Mouse (Mus musculus) hindbrain, postnatal 0 days (tissue): Measurements from ENCODE around the gene Rnf13. TPM values are rescaled to one million over a fixed set of nuclear protein-coding genes. Genes with fewer than 3 reads are reported as not detected.
"Not testable (repeated sequence)": the region's sequence is repeated elsewhere in the genome, so short reads cannot be mapped to it uniquely, and the experiment has no call there.

Experiments used
- ATAC-seq: fragments of 200-750 bp; cut with Nextera tagmentation; 2 replicates; pipeline ENCODE4 v1.8.0; 2017; ENCODE audit warnings: mild to moderate bottlenecking, moderate TSS enrichment, moderate library complexity
- DNase-seq: peaks from one replicate; pipeline ENCODE4 v3.0.0-alpha.2; 2015; ENCODE audit warnings: low spot score
- H3K27ac ChIP-seq: fragments of 300-500 bp; sonication (generic); 2 replicates; pipeline ENCODE4 v1.5.1; 2014; ENCODE audit warnings: mild to moderate bottlenecking
- H3K27me3 ChIP-seq: fragments of 300-500 bp; sonication (generic); 2 replicates; pipeline ENCODE4 v1.6.1; 2014; ENCODE audit warnings: low read length, mixed read lengths; ENCODE audit not compliant: insufficient read depth
- H3K36me3 ChIP-seq: fragments of 300-500 bp; sonication (generic); 2 replicates; pipeline ENCODE4 v1.6.1; 2014; ENCODE audit warnings: low read length, mixed read lengths; ENCODE audit not compliant: insufficient read depth
- H3K4me1 ChIP-seq: fragments of 300-500 bp; sonication (generic); 2 replicates; pipeline ENCODE4 v1.6.1; 2014; ENCODE audit warnings: antibody characterized with exemption, low read length, mixed read lengths; ENCODE audit not compliant: insufficient read depth
- H3K4me2 ChIP-seq: fragments of 300-500 bp; sonication (generic); 2 replicates; pipeline ENCODE4 v1.6.1; 2014; ENCODE audit warnings: low read depth, mild to moderate bottlenecking, low read length, moderate library complexity, mixed read lengths
- H3K4me3 ChIP-seq: fragments of 300-500 bp; sonication (generic); 2 replicates; pipeline ENCODE4 v1.5.1; 2014; ENCODE audit warnings: low read length
- H3K9ac ChIP-seq: fragments of 300-500 bp; sonication (generic); replicated peaks from 2 replicates; pipeline ENCODE4 v1.6.1; 2014; ENCODE audit warnings: mild to moderate bottlenecking, low read length, moderate library complexity, mixed read lengths
- H3K9me3 ChIP-seq: fragments of 300-500 bp; sonication (generic); 2 replicates; pipeline ENCODE4 v1.6.1; 2016; ENCODE audit warnings: low read length, mixed read lengths
- CTCF ChIP-seq: IDR thresholded peaks from 2 replicates; pipeline ENCODE4 v1.5.1; 2016; ENCODE audit warnings: antibody characterized with exemption, control low read depth, low read depth
- WGBS: fragments of 180-500 bp; shearing (Covaris S2); extraction: QIAGEN DNeasy Blood & Tissue Kit; methylation state at CpG from one replicate; pipeline ENCODE4 v1.1.7; 2014; 5-methylcytosine and 5-hydroxymethylcytosine counted together
- polyA plus RNA-seq: library from polyadenylated mRNA; unstranded; fragments of >200 nt; fragmentation: Nextera tagmentation; extraction: Ambion mirVana; gene quantifications from 2 replicates; pipeline ENCODE4 v1.2.1, GENCODE M21; 2015
- total RNA-seq: library from RNA; depleted of rRNA; stranded (reverse); fragments of >200 nt; gene quantifications from 2 replicates; pipeline ENCODE4 v1.2.3, GENCODE M21; 2014

Gene Rnf13
- total and polyA plus RNA-seq, 2 experiments from 2014 or later: 49.4 to 114 TPM

GRCm38 (mm10) chr3:57789005-57789962 lies 53.4 kb downstream of the Rnf13 start:
- Histone ChIP-seq H3K4me3 (no peak overlapping the region), H3K4me1 (no peaks in the 10 kb centered on the region), H3K9ac (no peak overlapping the region), H3K27me3 (no peaks in the 10 kb centered on the region), H3K36me3 (no peaks in the 10 kb centered on the region), H3K27ac (no peak overlapping the region), H3K4me2 (no peak overlapping the region), H3K9me3 (no peaks in the 10 kb centered on the region)
- 75% methylated on average over 7 of the region's 7 CpGs for WGBS
- no peak for DNase-seq
- no peak for TF ChIP-seq CTCF
- ATAC-seq: no peak

DNA sequence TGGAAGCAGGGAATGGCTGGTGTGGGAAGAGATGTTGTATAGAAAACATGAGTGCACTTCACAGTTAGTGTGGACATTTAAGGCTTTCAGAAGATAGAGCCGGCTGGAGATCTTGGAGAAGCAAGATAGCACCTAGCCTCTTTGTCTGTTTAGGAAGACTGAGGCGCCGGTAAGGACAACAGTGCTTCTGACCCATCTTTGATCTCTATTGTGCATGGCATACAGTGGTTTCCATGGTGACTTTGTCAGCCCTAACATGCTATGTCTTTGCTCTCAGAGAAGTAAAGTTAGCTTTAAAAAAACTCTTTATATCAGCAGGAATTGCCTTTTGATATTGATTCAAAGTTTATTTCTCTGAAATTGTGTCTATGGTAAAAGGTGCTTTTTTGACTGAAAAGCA lies 55.2 kb downstream of the Rnf13 start:
- WGBS: 30% methylated on average over 3 of the region's 3 CpGs
- Histone ChIP-seq H3K4me1 (no peaks in the 10 kb centered on the region), H3K4me3 (no peak overlapping the region), H3K36me3 (no peaks in the 10 kb centered on the region), H3K9ac (no peak overlapping the region), H3K27me3 (no peaks in the 10 kb centered on the region), H3K27ac (no peak overlapping the region), H3K4me2 (no peak overlapping the region), H3K9me3 (no peaks in the 10 kb centered on the region)
- ATAC-seq (no peak), DNase-seq (no peak)
- no peak for TF ChIP-seq CTCF

GRCm38 (mm10) chr3:57795071-57795470 lies 59.2 kb downstream of the Rnf13 start:
- 20% methylated on average over 6 of the region's 6 CpGs for WGBS
- H3K4me1 ChIP-seq, H3K9ac ChIP-seq, ATAC-seq, H3K27ac ChIP-seq, H3K9me3 ChIP-seq, DNase-seq, H3K27me3 ChIP-seq, H3K36me3 ChIP-seq, H3K4me3 ChIP-seq: not testable (repeated sequence)
- 0 out of 2 replicates have a peak overlapping the region, but pooled peaks have one; percentile 25 for H3K4me2 ChIP-seq

GRCm38 (mm10) chr3:57815447-57815846 lies 79.6 kb downstream of the Rnf13 start:
- Histone ChIP-seq H3K27me3 (no peaks in the 10 kb centered on the region), H3K9ac (no peak overlapping the region), H3K9me3 (no peaks in the 10 kb centered on the region), H3K4me2 (no peak overlapping the region), H3K4me1 (no peaks in the 10 kb centered on the region), H3K36me3 (no peaks in the 10 kb centered on the region), H3K27ac (no peak overlapping the region), H3K4me3 (no peak overlapping the region)
- peak; percentile 74 for TF ChIP-seq CTCF
- 80% methylated on average over 6 of the region's 6 CpGs for WGBS
- ATAC-seq: peak; percentile 70
- DNase-seq: peak; percentile 71

GRCm38 (mm10) chr3:57825866-57826265 lies 90.0 kb downstream of the Rnf13 start:
- no peak for DNase-seq
- Histone ChIP-seq H3K27me3 (no peaks in the 10 kb centered on the region), H3K4me3 (no peak overlapping the region), H3K9ac (no peak overlapping the region), H3K27ac (no peak overlapping the region), H3K4me1 (no peaks in the 10 kb centered on the region), H3K4me2 (no peak overlapping the region), H3K9me3 (no peaks in the 10 kb centered on the region), H3K36me3 (peaks cover 7% of the 10 kb centered on the region; the same call in 1 of the 2 replicates)
- no peak for ATAC-seq
- 81% methylated on average over 3 of the region's 3 CpGs for WGBS
- TF ChIP-seq CTCF: no peak

DNA sequence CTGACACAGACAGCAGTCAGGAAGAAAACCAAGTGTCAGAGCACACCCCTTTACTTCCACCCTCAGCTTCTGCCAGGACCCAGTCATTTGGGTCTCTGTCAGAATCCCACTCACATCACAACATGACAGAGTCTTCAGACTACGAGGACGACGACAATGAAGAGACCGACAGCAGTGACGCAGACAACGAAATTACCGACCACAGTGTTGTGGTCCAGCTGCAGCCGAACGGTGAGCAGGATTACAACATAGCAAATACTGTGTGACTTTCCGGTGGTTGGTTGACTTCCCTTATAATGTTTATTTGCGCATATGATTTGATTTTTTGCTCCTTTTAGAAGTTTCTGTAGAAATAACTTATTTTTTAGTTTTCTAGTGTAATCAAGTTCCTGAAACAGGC lies 97.7 kb downstream of the Rnf13 start:
- H3K4me2 ChIP-seq: no peak overlapping the region
- peaks cover 7% of the 10 kb centered on the region; the same call in 1 of the 2 replicates for H3K36me3 ChIP-seq
- no peaks in the 10 kb centered on the region for H3K4me1 ChIP-seq
- no peaks in the 10 kb centered on the region for H3K9me3 ChIP-seq
- TF ChIP-seq CTCF: no peak
- ATAC-seq (no peak), DNase-seq (no peak)
- WGBS: 91% methylated on average over 11 of the region's 11 CpGs
- H3K27ac ChIP-seq: no peak overlapping the region
- H3K27me3 ChIP-seq: no peaks in the 10 kb centered on the region
- no peak overlapping the region for H3K4me3 ChIP-seq
- no peak overlapping the region for H3K9ac ChIP-seq

DNA sequence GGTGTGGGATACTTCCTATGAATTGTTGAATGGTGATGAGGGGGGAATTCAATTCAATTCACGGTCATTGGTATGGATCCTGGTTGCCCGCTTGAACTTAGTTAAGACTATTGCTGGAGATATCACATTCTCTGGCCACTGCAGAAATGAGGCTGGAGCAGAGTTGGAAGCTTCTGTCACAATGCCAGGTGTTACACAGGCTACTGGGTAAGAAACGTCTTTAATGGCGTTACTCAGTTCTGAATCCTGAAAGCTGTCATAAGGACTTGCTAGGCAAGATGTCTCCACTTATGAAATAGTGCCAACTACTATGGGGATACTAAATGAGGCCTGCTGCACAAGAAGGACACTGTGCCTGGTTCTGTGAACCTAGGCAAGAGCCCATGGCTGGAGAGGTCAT lies 101.0 kb downstream of the Rnf13 start:
- Histone ChIP-seq H3K4me3 (no peak overlapping the region), H3K4me2 (no peak overlapping the region), H3K4me1 (no peaks in the 10 kb centered on the region), H3K27me3 (no peaks in the 10 kb centered on the region), H3K27ac (no peak overlapping the region), H3K9me3 (no peaks in the 10 kb centered on the region), H3K9ac (no peak overlapping the region), H3K36me3 (no peaks in the 10 kb centered on the region; the same call in 1 of the 2 replicates)
- no peak for DNase-seq
- 82% methylated on average over 4 of the region's 4 CpGs for WGBS
- 0 out of 2 replicates have a peak, but pooled peaks have one; percentile 27 for ATAC-seq
- no peak for TF ChIP-seq CTCF
